Comparison of ENCODE assay signal across 26 mouse cellular contexts in genomic region chr5:128570091-128570490, GRCm38 (mm10). TPM values are rescaled to one million over a fixed set of nuclear protein-coding genes. Genes with fewer than 3 reads are reported as not detected.
A peak's percentile ranks its signal among the peaks of the same experiment; 100 is the strongest.
DNase-seq lines count a peak whose midpoint lies in the region; ATAC-seq lines count a peak whose summit lies in the region.
"Had no signal": no experiment of that assay in that cellular context is flagged by ENCODE, and none has a peak within 500 bp of the region (broad histone marks: within the 10 kb centered on the region; RNA-seq: fewer than 3 reads in every experiment).

No protein-coding gene starts in this region.

- no peaks in the 10 kb centered on the region for H3K27me3 ChIP-seq in kidney, embryonic 14.5 days (ENCODE audit: control insufficient read depth, insufficient read depth, low read length)
- no peaks in the 10 kb centered on the region for H3K27me3 ChIP-seq in limb, embryonic 11.5 days (ENCODE audit: control insufficient read depth, insufficient read depth, low read length)
- H3K27me3 ChIP-seq in limb, embryonic 10.5 days (ENCODE audit: low read depth, poor library complexity, severe bottlenecking), result no peaks in the 10 kb centered on the region
- no peaks in the 10 kb centered on the region for H3K27me3 ChIP-seq in midbrain, embryonic 11.5 days (ENCODE audit: control insufficient read depth, insufficient read depth, low read length)
- no peaks in the 10 kb centered on the region for H3K27me3 ChIP-seq in midbrain, embryonic 16.5 days (ENCODE audit: control insufficient read depth, insufficient read depth, low read depth, low read length)
- no peaks in the 10 kb centered on the region for H3K27me3 ChIP-seq in embryonic facial prominence, embryonic 15.5 days
- no peaks in the 10 kb centered on the region for H3K27me3 ChIP-seq in forebrain, embryonic 15.5 days
- H3K27me3 ChIP-seq: embryonic facial prominence, embryonic 13.5 days; heart, embryonic 13.5 days had no signal

- 12% methylated on average over 5 of the region's 5 CpGs for WGBS in kidney, embryonic 14.5 days
- 19% methylated on average over 5 of the region's 5 CpGs for WGBS in limb, embryonic 11.5 days
- 24% methylated on average over 5 of the region's 5 CpGs for WGBS in limb, embryonic 10.5 days
- 63% methylated on average over 5 of the region's 5 CpGs for WGBS in midbrain, embryonic 11.5 days
- WGBS in midbrain, embryonic 16.5 days, result 73% methylated on average over 5 of the region's 5 CpGs
- WGBS in embryonic facial prominence, embryonic 15.5 days, result 40% methylated on average over 5 of the region's 5 CpGs
- 70% methylated on average over 5 of the region's 5 CpGs for WGBS in forebrain, embryonic 15.5 days

- H3K4me3 ChIP-seq in kidney, embryonic 14.5 days (ENCODE audit: low read length), result no peak overlapping the region
- H3K4me3 ChIP-seq in limb, embryonic 11.5 days (ENCODE audit: low read depth, low read length), result no peak overlapping the region
- H3K4me3 ChIP-seq in limb, embryonic 10.5 days, result no peak overlapping the region
- no peak overlapping the region for H3K4me3 ChIP-seq in midbrain, embryonic 11.5 days (ENCODE audit: low read depth, low read length)
- no peak overlapping the region for H3K4me3 ChIP-seq in midbrain, embryonic 16.5 days (ENCODE audit: low read depth, low read length)
- no peak overlapping the region for H3K4me3 ChIP-seq in embryonic facial prominence, embryonic 15.5 days (replicated peaks)
- H3K4me3 ChIP-seq in forebrain, embryonic 15.5 days, result no peak overlapping the region
- H3K4me3 ChIP-seq: embryonic facial prominence, embryonic 13.5 days; forebrain, embryonic 10.5 days; forebrain, embryonic 13.5 days; heart, embryonic 13.5 days had no signal

- H3K27ac ChIP-seq in kidney, embryonic 14.5 days (ENCODE audit: low read depth, low read length), result no peak overlapping the region
- no peak overlapping the region for H3K27ac ChIP-seq in limb, embryonic 11.5 days (replicated peaks; ENCODE audit: low read depth, low read length)
- no peak overlapping the region for H3K27ac ChIP-seq in limb, embryonic 10.5 days
- no peak overlapping the region for H3K27ac ChIP-seq in midbrain, embryonic 11.5 days (ENCODE audit: low read depth, low read length)
- no peak overlapping the region for H3K27ac ChIP-seq in midbrain, embryonic 16.5 days (ENCODE audit: low read length)
- H3K27ac ChIP-seq in embryonic facial prominence, embryonic 15.5 days (replicated peaks), result 0 out of 2 replicates have a peak overlapping the region, but pooled peaks have one; percentile 39
- no peak overlapping the region for H3K27ac ChIP-seq in forebrain, embryonic 15.5 days (replicated peaks)
- H3K27ac ChIP-seq: embryonic facial prominence, embryonic 13.5 days; forebrain, embryonic 10.5 days; forebrain, embryonic 13.5 days; heart, embryonic 13.5 days; hindbrain, embryonic 14.5 days; hindbrain, postnatal 0 days had no signal

- no peaks in the 10 kb centered on the region for H3K36me3 ChIP-seq in kidney, embryonic 14.5 days (ENCODE audit: control insufficient read depth, insufficient read depth, low read length)
- no peaks in the 10 kb centered on the region for H3K36me3 ChIP-seq in limb, embryonic 11.5 days (ENCODE audit: control insufficient read depth, insufficient read depth, low read length)
- H3K36me3 ChIP-seq in limb, embryonic 10.5 days, result no peaks in the 10 kb centered on the region
- no peaks in the 10 kb centered on the region for H3K36me3 ChIP-seq in midbrain, embryonic 11.5 days (ENCODE audit: control insufficient read depth, insufficient read depth, low read length)
- H3K36me3 ChIP-seq in midbrain, embryonic 16.5 days (ENCODE audit: control insufficient read depth, insufficient read depth, low read length), result no peaks in the 10 kb centered on the region
- no peaks in the 10 kb centered on the region for H3K36me3 ChIP-seq in embryonic facial prominence, embryonic 15.5 days
- no peaks in the 10 kb centered on the region for H3K36me3 ChIP-seq in forebrain, embryonic 15.5 days
- H3K36me3 ChIP-seq: embryonic facial prominence, embryonic 13.5 days; forebrain, embryonic 10.5 days; heart, embryonic 13.5 days had no signal

- 0 out of 2 replicates have a peak, but pooled peaks cover 8% of the 10 kb centered on the region for H3K4me1 ChIP-seq in kidney, embryonic 14.5 days (ENCODE audit: control insufficient read depth, insufficient read depth, low read length)
- H3K4me1 ChIP-seq in limb, embryonic 11.5 days (ENCODE audit: control insufficient read depth, insufficient read depth, low read length), result peaks cover 5% of the 10 kb centered on the region; the same call in 1 of the 2 replicates
- peaks cover 18% of the 10 kb centered on the region for H3K4me1 ChIP-seq in limb, embryonic 10.5 days
- H3K4me1 ChIP-seq in midbrain, embryonic 11.5 days (ENCODE audit: control insufficient read depth, insufficient read depth, low read length), result peaks cover 11% of the 10 kb centered on the region
- no peaks in the 10 kb centered on the region for H3K4me1 ChIP-seq in midbrain, embryonic 16.5 days (ENCODE audit: control insufficient read depth, insufficient read depth, low read length)
- peaks cover 15% of the 10 kb centered on the region for H3K4me1 ChIP-seq in embryonic facial prominence, embryonic 15.5 days
- no peaks in the 10 kb centered on the region for H3K4me1 ChIP-seq in forebrain, embryonic 15.5 days
- H3K4me1 ChIP-seq: forebrain, embryonic 13.5 days; heart, embryonic 13.5 days had no signal

- ATAC-seq in kidney, embryonic 14.5 days (ENCODE audit: low FRiP score, low TSS enrichment), result peak; percentile 45; the same call in 1 of the 2 replicates
- 0 out of 2 replicates have a peak, but pooled peaks have one; percentile 49 for ATAC-seq in limb, embryonic 11.5 days (ENCODE audit: insufficient number of reproducible peaks, low FRiP score, low TSS enrichment, low read depth)
- ATAC-seq in midbrain, embryonic 11.5 days (ENCODE audit: low FRiP score), result no peak
- ATAC-seq in midbrain, embryonic 16.5 days, result no peak
- no peak for ATAC-seq in embryonic facial prominence, embryonic 15.5 days (ENCODE audit: insufficient number of reproducible peaks, low FRiP score, low TSS enrichment, low read depth)
- ATAC-seq in forebrain, embryonic 15.5 days (replicated peaks), result no peak
- ATAC-seq: CD4-positive, CD25-positive, alpha-beta regulatory T cell, adult 4 months; forebrain, embryonic 13.5 days; forebrain, postnatal 0 days; hindbrain, postnatal 0 days had no signal

- H3K9ac ChIP-seq in kidney, embryonic 14.5 days (ENCODE audit: low read depth, low read length), result no peak overlapping the region
- H3K9ac ChIP-seq in limb, embryonic 11.5 days (ENCODE audit: low read length), result no peak overlapping the region
- no peak overlapping the region for H3K9ac ChIP-seq in midbrain, embryonic 11.5 days (ENCODE audit: low read length)
- H3K9ac ChIP-seq in midbrain, embryonic 16.5 days (ENCODE audit: low read depth, low read length), result no peak overlapping the region
- no peak overlapping the region for H3K9ac ChIP-seq in embryonic facial prominence, embryonic 15.5 days
- no peak overlapping the region for H3K9ac ChIP-seq in forebrain, embryonic 15.5 days (replicated peaks)
- H3K9ac ChIP-seq: embryonic facial prominence, embryonic 13.5 days; forebrain, embryonic 13.5 days; forebrain, postnatal 0 days; heart, embryonic 13.5 days; hindbrain, embryonic 14.5 days had no signal

- H3K4me2 ChIP-seq in kidney, embryonic 14.5 days (replicated peaks; ENCODE audit: low read depth, low read length), result no peak overlapping the region
- no peak overlapping the region for H3K4me2 ChIP-seq in limb, embryonic 11.5 days (ENCODE audit: low read depth, severe bottlenecking)
- H3K4me2 ChIP-seq in midbrain, embryonic 11.5 days, result no peak overlapping the region
- H3K4me2 ChIP-seq in midbrain, embryonic 16.5 days (ENCODE audit: low read length), result no peak overlapping the region
- no peak overlapping the region for H3K4me2 ChIP-seq in embryonic facial prominence, embryonic 15.5 days (replicated peaks)
- H3K4me2 ChIP-seq in forebrain, embryonic 15.5 days (replicated peaks), result no peak overlapping the region
- H3K4me2 ChIP-seq: embryonic facial prominence, embryonic 13.5 days; forebrain, embryonic 13.5 days; heart, embryonic 13.5 days; hindbrain, embryonic 14.5 days had no signal

- H3K9me3 ChIP-seq in kidney, embryonic 14.5 days (ENCODE audit: control insufficient read depth, low read length), result 0 out of 2 replicates have a peak, but pooled peaks cover 6% of the 10 kb centered on the region
- H3K9me3 ChIP-seq in limb, embryonic 11.5 days (ENCODE audit: control insufficient read depth, low read length), result no peaks in the 10 kb centered on the region
- no peaks in the 10 kb centered on the region for H3K9me3 ChIP-seq in limb, embryonic 10.5 days (replicated peaks)
- H3K9me3 ChIP-seq in midbrain, embryonic 11.5 days (ENCODE audit: control insufficient read depth, low read length), result no peaks in the 10 kb centered on the region
- no peaks in the 10 kb centered on the region for H3K9me3 ChIP-seq in midbrain, embryonic 16.5 days (replicated peaks; ENCODE audit: control insufficient read depth, low read length, poor library complexity, severe bottlenecking)
- no peaks in the 10 kb centered on the region for H3K9me3 ChIP-seq in embryonic facial prominence, embryonic 15.5 days (replicated peaks)
- H3K9me3 ChIP-seq in forebrain, embryonic 15.5 days, result no peaks in the 10 kb centered on the region
- H3K9me3 ChIP-seq: embryonic facial prominence, embryonic 13.5 days; forebrain, embryonic 13.5 days had no signal

- DNase-seq in kidney, postnatal 36 days, result no peak
- no peak for DNase-seq in limb, embryonic 11.5 days (ENCODE audit: low spot score)
- DNase-seq in limb, embryonic 10.5 days (ENCODE audit: low spot score), result no peak
- DNase-seq in midbrain, embryonic 11.5 days (ENCODE audit: low spot score, missing footprints), result peak; percentile 71
- DNase-seq: adrenal gland, adult 2 months; adrenal gland, postnatal 14 days; cerebellum, adult 11 months; cerebellum, adult 2 months; cerebellum, adult 9-11 months; cerebellum, postnatal 25 days; forebrain, postnatal 0 days; gastrocnemius, postnatal 25 days; heart, adult 18-20 months; heart, postnatal 14 days had no signal

RNA-seq across cellular contexts. Expression of gene Fzd10, which starts 30.6 kb away (rescaled TPM):
- 3.4 and 3.9 TPM in 2 replicates for polyA plus RNA-seq in kidney, embryonic 14.5 days (2014; fragmentation: Nextera tagmentation; extraction: Ambion mirVana)
- 7.9 and 8.5 TPM in 2 replicates for polyA plus RNA-seq in limb, embryonic 11.5 days (2014; fragmentation: Nextera tagmentation; extraction: Ambion mirVana)
- 8.1 and 10.5 TPM in 2 replicates for polyA plus RNA-seq in limb, embryonic 10.5 days (2016; fragmentation: Nextera tagmentation; extraction: Ambion mirVana)
- polyA plus RNA-seq in midbrain, embryonic 11.5 days (2014; fragmentation: Nextera tagmentation; extraction: Ambion mirVana), result 22.4 and 25.6 TPM in 2 replicates
- 4.5 and 5.3 TPM in 2 replicates for polyA plus RNA-seq in midbrain, embryonic 16.5 days (2015; fragmentation: Nextera tagmentation; extraction: Ambion mirVana)
- 9.0 and 10.4 TPM in 2 replicates for polyA plus RNA-seq in embryonic facial prominence, embryonic 15.5 days (2015; fragmentation: Nextera tagmentation; extraction: Ambion mirVana)
- polyA plus RNA-seq in forebrain, embryonic 15.5 days (2015; fragmentation: Nextera tagmentation; extraction: Ambion mirVana), result 0.64 and 1.1 TPM in 2 replicates
- polyA plus RNA-seq: C2C12; CD4-positive, CD25-positive, alpha-beta regulatory T cell, adult 4 months had no signal

Comparison
In these comparisons a context has a peak if more than half of its experiments do, and no peak if none do; other contexts are left out.
1. ATAC-seq: peak in kidney, embryonic 14.5 days (single experiment) and limb, embryonic 11.5 days (single experiment); none in midbrain, embryonic 11.5 days (single experiment), midbrain, embryonic 16.5 days (single experiment), embryonic facial prominence, embryonic 15.5 days (single experiment) and forebrain, embryonic 15.5 days (single experiment).